Mouse (Mus musculus) CH12.LX (cell line): ENCODE results near the gene Trio.

Source experiments
- CTCF ChIP-seq, 2 experiments: IDR thresholded peaks in 1 of 2; conservative IDR thresholded peaks in 1 of 2; 2 replicates each; pipeline ENCODE4 v1.5.1; 2011 to 2012; ENCODE audit warnings: low read depth in 2 of 2, low read length in 2 of 2, improper control_type of control experiment in 1 of 2, inconsistent platforms in 1 of 2, mild to moderate bottlenecking in 1 of 2, moderate library complexity in 1 of 2
- ELF1 ChIP-seq: IDR thresholded peaks from 2 replicates; pipeline ENCODE4 v1.6.1; 2014; ENCODE audit warnings: low read depth, mild to moderate bottlenecking, inconsistent platforms, low read length, improper control_type of control experiment
- EP300 ChIP-seq: IDR thresholded peaks from 2 replicates; pipeline ENCODE4 v1.6.1; 2011; ENCODE audit warnings: low read length, improper control_type of control experiment
- JUND ChIP-seq: conservative IDR thresholded peaks from 2 replicates; pipeline ENCODE4 v1.6.1; 2011; ENCODE audit warnings: low read depth, low read length, improper control_type of control experiment
- MAFK ChIP-seq: IDR thresholded peaks from 2 replicates; pipeline ENCODE4 v1.6.1; 2011; ENCODE audit warnings: low read length, improper control_type of control experiment; ENCODE audit not compliant: insufficient replicate concordance
- MAX ChIP-seq: IDR thresholded peaks from 2 replicates; pipeline ENCODE4 v1.6.1; 2011; ENCODE audit warnings: low read length, improper control_type of control experiment
- MAZ ChIP-seq: IDR thresholded peaks from 2 replicates; pipeline ENCODE4 v1.6.1; 2012; ENCODE audit warnings: low read depth, mild to moderate bottlenecking, inconsistent platforms, low read length, improper control_type of control experiment, moderate library complexity
- POLR2A ChIP-seq: IDR thresholded peaks from 2 replicates; pipeline ENCODE4 v1.6.1; 2011; ENCODE audit warnings: low read depth, mild to moderate bottlenecking, improper control_type of control experiment, low read length
- SIN3A ChIP-seq: IDR thresholded peaks from 2 replicates; pipeline ENCODE4 v1.6.1; 2012; ENCODE audit warnings: low read length, improper control_type of control experiment, inconsistent platforms
- UBTF ChIP-seq: IDR thresholded peaks from 2 replicates; pipeline ENCODE4 v1.6.1; 2012; ENCODE audit warnings: low read depth, mild to moderate bottlenecking, inconsistent platforms, low read length, improper control_type of control experiment, moderate library complexity
- ZC3H11A ChIP-seq: IDR thresholded peaks from 2 replicates; pipeline ENCODE4 v1.6.1; 2012; ENCODE audit warnings: low read depth, mild to moderate bottlenecking, inconsistent platforms, low read length, improper control_type of control experiment
- ZKSCAN1 ChIP-seq: IDR thresholded peaks from 2 replicates; pipeline ENCODE4 v1.6.1; 2012; ENCODE audit warnings: low read depth, inconsistent platforms, low read length, improper control_type of control experiment, borderline replicate concordance

- TF ChIP-seq UBTF (no peak), MAX (no peak), POLR2A (no peak), CTCF (conservative IDR thresholded peaks at IDR 0.05 in 1 of 2, IDR thresholded peaks at IDR 0.05 in 1 of 2; ENCODE audit: low read depth in 2 of 2, low read length in 2 of 2) (no peak), MAFK (no peak), ZKSCAN1 (no peak), SIN3A (no peak), EP300 (no peak), ELF1 (no peak), JUND (no peak), MAZ (no peak), ZC3H11A (no peak)
Observed at GRCm38 (mm10) chr15:28066468-28066867, 40.8 kb upstream of the Trio start.
